Mouse (Mus musculus) embryonic facial prominence, embryonic 13.5 days (tissue): ENCODE measurements around the gene Pamr1. TPM values are rescaled to one million over a fixed set of nuclear protein-coding genes. Genes with fewer than 3 reads are reported as not detected.
A peak's percentile ranks its signal among the peaks of the same experiment; 100 is the strongest.

Source experiments
- ATAC-seq: fragments of 200-750 bp; cut with Nextera tagmentation; 2 replicates; pipeline ENCODE4 v1.8.0; 2017; ENCODE audit warnings: low read depth; ENCODE audit not compliant: insufficient number of reproducible peaks, insufficient read depth, low FRiP score, low TSS enrichment
- H3K27ac ChIP-seq: fragments of 300-500 bp; sonication (generic); 2 replicates; pipeline ENCODE4 v1.5.1; 2015; ENCODE audit warnings: moderate library complexity, mild to moderate bottlenecking, inconsistent platforms
- H3K27me3 ChIP-seq: fragments of 300-500 bp; sonication (generic); 2 replicates; pipeline ENCODE4 v1.6.1; 2015; ENCODE audit warnings: mild to moderate bottlenecking, inconsistent platforms
- H3K36me3 ChIP-seq: fragments of 300-500 bp; sonication (generic); 2 replicates; pipeline ENCODE4 v1.6.1; 2015; ENCODE audit warnings: mild to moderate bottlenecking, inconsistent platforms
- H3K4me1 ChIP-seq: fragments of 300-500 bp; sonication (generic); 2 replicates; pipeline ENCODE4 v1.6.1; 2015; ENCODE audit warnings: inconsistent platforms
- H3K4me2 ChIP-seq: fragments of 300-500 bp; sonication (generic); 2 replicates; pipeline ENCODE4 v1.6.1; 2015; ENCODE audit warnings: moderate library complexity, mild to moderate bottlenecking, inconsistent platforms
- H3K4me3 ChIP-seq: fragments of 300-500 bp; sonication (generic); 2 replicates; pipeline ENCODE4 v1.5.1; 2015; ENCODE audit warnings: mild to moderate bottlenecking, inconsistent platforms
- H3K9ac ChIP-seq: fragments of 300-500 bp; sonication (generic); 2 replicates; pipeline ENCODE4 v1.6.1; 2015; ENCODE audit warnings: mild to moderate bottlenecking, inconsistent platforms
- H3K9me3 ChIP-seq: fragments of 300-500 bp; sonication (generic); 2 replicates; pipeline ENCODE4 v1.6.1; 2016; ENCODE audit warnings: inconsistent platforms
- WGBS: fragments of 180-500 bp; shearing (Covaris S2); methylation state at CpG from one replicate; pipeline ENCODE4 v1.1.7; 2015; ENCODE audit warnings: mixed read lengths; 5-methylcytosine and 5-hydroxymethylcytosine counted together
- polyA plus RNA-seq: library from polyadenylated mRNA; unstranded; fragments of >200 nt; fragmentation: Nextera tagmentation; extraction: Ambion mirVana; gene quantifications from 2 replicates; pipeline ENCODE4 v1.2.1, GENCODE M21; 2015

Gene Pamr1
- polyA plus RNA-seq, 1 experiment from 2014 or later, result 7.5 TPM

GRCm38 (mm10) chr2:102638690-102639089, 88.9 kb downstream of the Pamr1 start:
- H3K4me2 ChIP-seq, result no peak overlapping the region

GRCm38 (mm10) chr2:102648845-102649500, 99.2 kb downstream of the Pamr1 start:
- Histone ChIP-seq H3K36me3 (no peaks in the 10 kb centered on the region), H3K27me3 (no peaks in the 10 kb centered on the region), H3K27ac (peak overlapping the region; percentile 17; the same call in 1 of the 2 replicates), H3K4me1 (peaks cover 9% of the 10 kb centered on the region; the same call in 1 of the 2 replicates), H3K9ac (no peak overlapping the region), H3K4me2 (no peak overlapping the region), H3K4me3 (no peak overlapping the region), H3K9me3 (no peaks in the 10 kb centered on the region)
- no peak for ATAC-seq
- WGBS, result 79% methylated on average over 10 of the region's 10 CpGs

More at GRCm38 (mm10) chr2:102638690-102639089, 88.9 kb downstream of the Pamr1 start:
- H3K9me3 ChIP-seq, result no peaks in the 10 kb centered on the region
- no peak overlapping the region for H3K9ac ChIP-seq
- H3K4me1 ChIP-seq, result peaks cover 3% of the 10 kb centered on the region; the same call in 1 of the 2 replicates
- ATAC-seq, result no peak
- no peak overlapping the region for H3K27ac ChIP-seq
- no peak overlapping the region for H3K4me3 ChIP-seq
- no peaks in the 10 kb centered on the region for H3K36me3 ChIP-seq
- peaks cover 3% of the 10 kb centered on the region; the same call in 1 of the 2 replicates for H3K27me3 ChIP-seq
- WGBS, result 39% methylated on average over 2 of the region's 2 CpGs

GRCm38 (mm10) chr2:102650322-102650721, 100.5 kb downstream of the Pamr1 start:
- Histone ChIP-seq H3K4me2 (no peak overlapping the region), H3K27ac (no peak overlapping the region), H3K9me3 (no peaks in the 10 kb centered on the region), H3K36me3 (no peaks in the 10 kb centered on the region), H3K9ac (no peak overlapping the region), H3K4me1 (peaks cover 9% of the 10 kb centered on the region; the same call in 1 of the 2 replicates), H3K4me3 (no peak overlapping the region), H3K27me3 (no peaks in the 10 kb centered on the region)
- no peak for ATAC-seq
- WGBS, result 86% methylated on average over 4 of the region's 4 CpGs

GRCm38 (mm10) chr2:102655966-102656725, 106.3 kb downstream of the Pamr1 start:
- Histone ChIP-seq H3K9me3 (no peaks in the 10 kb centered on the region), H3K4me2 (no peak overlapping the region), H3K27ac (no peak overlapping the region), H3K36me3 (no peaks in the 10 kb centered on the region), H3K4me1 (peaks cover 13% of the 10 kb centered on the region), H3K9ac (no peak overlapping the region), H3K27me3 (peaks cover 53% of the 10 kb centered on the region), H3K4me3 (no peak overlapping the region)
- no peak for ATAC-seq
- WGBS, result 63% methylated on average over 8 of the region's 8 CpGs

GRCm38 (mm10) chr2:102657726-102658125, 107.9 kb downstream of the Pamr1 start:
- Histone ChIP-seq H3K9ac (no peak overlapping the region), H3K9me3 (no peaks in the 10 kb centered on the region), H3K4me1 (peaks cover 13% of the 10 kb centered on the region), H3K4me2 (peak overlapping the region; percentile 98), H3K4me3 (no peak overlapping the region), H3K27me3 (peaks cover 66% of the 10 kb centered on the region), H3K27ac (no peak overlapping the region), H3K36me3 (no peaks in the 10 kb centered on the region)
- no peak for ATAC-seq
- WGBS, result 13% methylated on average over 7 of the region's 7 CpGs

- peaks cover 66% of the 10 kb centered on the region for H3K27me3 ChIP-seq
- peak; percentile 59; the same call in 1 of the 2 replicates for ATAC-seq
- no peak within 1 kb of the TSS for H3K27ac ChIP-seq
Measured at GRCm38 (mm10) chr2:102658163-102658660, 108.4 kb downstream of the Pamr1 start, which contains the start of gene Slc1a2. TSS of gene Slc1a2 (plus strand) at chr2:102658659.

GRCm38 (mm10) chr2:102658661-102659520, 109.1 kb downstream of the Pamr1 start:
- H3K9me3 ChIP-seq, result no peaks in the 10 kb centered on the region
- H3K27ac ChIP-seq, result no peak overlapping the region
- peak; percentile 72 for ATAC-seq
- under 1% methylated on average over 79 of the region's 80 CpGs for WGBS
- H3K4me1 ChIP-seq, result peaks cover 23% of the 10 kb centered on the region
- H3K4me2 ChIP-seq, result peak overlapping the region; percentile 98
- H3K36me3 ChIP-seq, result no peaks in the 10 kb centered on the region
- peak overlapping the region; percentile 72 for H3K9ac ChIP-seq
- peak overlapping the region; percentile 67 for H3K4me3 ChIP-seq
- peaks cover 66% of the 10 kb centered on the region for H3K27me3 ChIP-seq

More at GRCm38 (mm10) chr2:102658163-102658660, 108.4 kb downstream of the Pamr1 start, which contains the start of gene Slc1a2:
- Histone ChIP-seq H3K4me2 (peak within 1 kb of the TSS; percentile 98), H3K4me3 (peak within 1 kb of the TSS; percentile 67), H3K36me3 (no peaks in the 10 kb centered on the region), H3K4me1 (peaks cover 18% of the 10 kb centered on the region), H3K9me3 (no peaks in the 10 kb centered on the region), H3K9ac (peak within 1 kb of the TSS; percentile 72)
- 1% methylated on average over 20 of the region's 20 CpGs for WGBS

GRCm38 (mm10) chr2:102659521-102659830, 109.7 kb downstream of the Pamr1 start:
- peak overlapping the region; percentile 72 for H3K9ac ChIP-seq
- peaks cover 27% of the 10 kb centered on the region for H3K4me1 ChIP-seq
- no peak overlapping the region for H3K27ac ChIP-seq
- ATAC-seq, result no peak
- H3K36me3 ChIP-seq, result no peaks in the 10 kb centered on the region
- H3K4me2 ChIP-seq, result peak overlapping the region; percentile 98
- WGBS, result 1% methylated on average over 10 of the region's 10 CpGs
- H3K4me3 ChIP-seq, result peak overlapping the region; percentile 67
- H3K27me3 ChIP-seq, result peaks cover 66% of the 10 kb centered on the region
- no peaks in the 10 kb centered on the region for H3K9me3 ChIP-seq

- WGBS, result 53% methylated on average over 2 of the region's 2 CpGs
- H3K36me3 ChIP-seq, result no peaks in the 10 kb centered on the region
- no peak overlapping the region for H3K4me2 ChIP-seq
- H3K4me3 ChIP-seq, result no peak overlapping the region
- H3K27ac ChIP-seq, result no peak overlapping the region
- peaks cover 27% of the 10 kb centered on the region for H3K4me1 ChIP-seq
- H3K27me3 ChIP-seq, result peaks cover 64% of the 10 kb centered on the region
- ATAC-seq, result no peak
- no peak overlapping the region for H3K9ac ChIP-seq
- no peaks in the 10 kb centered on the region for H3K9me3 ChIP-seq
Measured at GRCm38 (mm10) chr2:102661052-102661451, 111.2 kb downstream of the Pamr1 start.

- ATAC-seq, result no peak
- H3K4me2 ChIP-seq, result no peak overlapping the region
- H3K36me3 ChIP-seq, result no peaks in the 10 kb centered on the region
- H3K27ac ChIP-seq, result no peak overlapping the region
- peaks cover 45% of the 10 kb centered on the region for H3K27me3 ChIP-seq
- no peak overlapping the region for H3K9ac ChIP-seq
- WGBS, result 45% methylated on average over 9 of the region's 9 CpGs
- H3K9me3 ChIP-seq, result no peaks in the 10 kb centered on the region
- H3K4me3 ChIP-seq, result no peak overlapping the region
- peaks cover 27% of the 10 kb centered on the region for H3K4me1 ChIP-seq
Measured at GRCm38 (mm10) chr2:102662911-102663310, 113.1 kb downstream of the Pamr1 start.

GRCm38 (mm10) chr2:102663339-102663738, 113.5 kb downstream of the Pamr1 start:
- ATAC-seq, result no peak

More at GRCm38 (mm10) chr2:102663339-102663738, 113.5 kb downstream of the Pamr1 start:
- Histone ChIP-seq H3K27ac (no peak overlapping the region), H3K4me2 (no peak overlapping the region), H3K36me3 (no peaks in the 10 kb centered on the region), H3K9me3 (no peaks in the 10 kb centered on the region), H3K4me1 (peaks cover 24% of the 10 kb centered on the region), H3K9ac (no peak overlapping the region), H3K27me3 (peaks cover 41% of the 10 kb centered on the region), H3K4me3 (no peak overlapping the region)
- WGBS, result 10% methylated on average over 6 of the region's 6 CpGs
